Mouse (Mus musculus) kidney, embryonic 15.5 days (tissue): ENCODE data around the gene Adarb2. TPM values are rescaled to one million over a fixed set of nuclear protein-coding genes. Genes with fewer than 3 reads are reported as not detected.

Experiments used
- ATAC-seq: fragments of 200-750 bp; cut with Nextera tagmentation; replicated peaks from 2 replicates; pipeline ENCODE4 v1.8.0; 2017; ENCODE audit warnings: moderate TSS enrichment; ENCODE audit not compliant: low FRiP score
- H3K27ac ChIP-seq: fragments of 300-500 bp; sonication (generic); 2 replicates; pipeline ENCODE4 v1.5.1; 2015; ENCODE audit warnings: mild to moderate bottlenecking, inconsistent platforms
- H3K27me3 ChIP-seq: fragments of 300-500 bp; sonication (generic); 2 replicates; pipeline ENCODE4 v1.6.1; 2015; ENCODE audit warnings: inconsistent platforms
- H3K36me3 ChIP-seq: fragments of 300-500 bp; sonication (generic); 2 replicates; pipeline ENCODE4 v1.6.1; 2015; ENCODE audit warnings: inconsistent platforms
- H3K4me1 ChIP-seq: fragments of 300-500 bp; sonication (generic); 2 replicates; pipeline ENCODE4 v1.6.1; 2015; ENCODE audit warnings: inconsistent platforms
- H3K4me2 ChIP-seq: fragments of 300-500 bp; sonication (generic); 2 replicates; pipeline ENCODE4 v1.6.1; 2015; ENCODE audit warnings: moderate library complexity, mild to moderate bottlenecking, inconsistent platforms
- H3K4me3 ChIP-seq: fragments of 300-500 bp; sonication (generic); replicated peaks from 2 replicates; pipeline ENCODE4 v1.5.1; 2015; ENCODE audit warnings: mild to moderate bottlenecking, inconsistent platforms
- H3K9ac ChIP-seq: fragments of 300-500 bp; sonication (generic); 2 replicates; pipeline ENCODE4 v1.6.1; 2015; ENCODE audit warnings: mild to moderate bottlenecking, inconsistent platforms
- H3K9me3 ChIP-seq: fragments of 300-500 bp; sonication (generic); replicated peaks from 2 replicates; pipeline ENCODE4 v1.6.1; 2016; ENCODE audit warnings: inconsistent platforms
- WGBS: fragments of 180-500 bp; shearing (Covaris S2); methylation state at CpG from one replicate; pipeline ENCODE4 v1.1.7; 2015; ENCODE audit warnings: mixed read lengths; 5-methylcytosine and 5-hydroxymethylcytosine counted together
- polyA plus RNA-seq: library from polyadenylated mRNA; unstranded; fragments of >200 nt; fragmentation: Nextera tagmentation; extraction: Ambion mirVana; gene quantifications from 2 replicates; pipeline ENCODE4 v1.2.1, GENCODE M21; 2015

The Adarb2 gene
- polyA plus RNA-seq, 1 experiment from 2014 or later: 0.51 TPM

DNA sequence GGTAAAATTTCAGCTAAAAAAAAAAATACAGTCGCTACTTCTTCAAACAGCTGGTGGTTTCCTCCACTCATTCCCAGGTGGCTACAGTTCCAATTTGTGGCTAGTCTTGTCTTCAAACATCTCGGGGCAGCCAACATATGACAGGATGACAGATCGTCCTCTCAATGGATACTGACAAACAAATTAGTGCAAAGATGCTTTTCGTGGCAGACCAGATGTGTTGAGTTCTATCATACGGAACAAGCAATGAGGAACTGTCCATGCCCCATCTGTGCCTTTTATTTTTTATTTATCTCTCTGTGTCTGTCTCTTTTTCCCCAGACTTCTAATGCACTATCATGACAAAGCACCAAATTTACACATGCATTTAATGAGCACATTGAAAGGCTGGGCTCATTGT lies 316.5 kb downstream of the Adarb2 start:
- H3K4me1 ChIP-seq: no peaks in the 10 kb centered on the region
- no peak overlapping the region for H3K27ac ChIP-seq
- no peak overlapping the region for H3K9ac ChIP-seq
- H3K27me3 ChIP-seq: no peaks in the 10 kb centered on the region
- no peaks in the 10 kb centered on the region for H3K9me3 ChIP-seq
- ATAC-seq: no peak
- no peak overlapping the region for H3K4me3 ChIP-seq
- H3K36me3 ChIP-seq: no peaks in the 10 kb centered on the region
- 86% methylated on average over 5 of the region's 5 CpGs for WGBS
- H3K4me2 ChIP-seq: no peak overlapping the region

DNA sequence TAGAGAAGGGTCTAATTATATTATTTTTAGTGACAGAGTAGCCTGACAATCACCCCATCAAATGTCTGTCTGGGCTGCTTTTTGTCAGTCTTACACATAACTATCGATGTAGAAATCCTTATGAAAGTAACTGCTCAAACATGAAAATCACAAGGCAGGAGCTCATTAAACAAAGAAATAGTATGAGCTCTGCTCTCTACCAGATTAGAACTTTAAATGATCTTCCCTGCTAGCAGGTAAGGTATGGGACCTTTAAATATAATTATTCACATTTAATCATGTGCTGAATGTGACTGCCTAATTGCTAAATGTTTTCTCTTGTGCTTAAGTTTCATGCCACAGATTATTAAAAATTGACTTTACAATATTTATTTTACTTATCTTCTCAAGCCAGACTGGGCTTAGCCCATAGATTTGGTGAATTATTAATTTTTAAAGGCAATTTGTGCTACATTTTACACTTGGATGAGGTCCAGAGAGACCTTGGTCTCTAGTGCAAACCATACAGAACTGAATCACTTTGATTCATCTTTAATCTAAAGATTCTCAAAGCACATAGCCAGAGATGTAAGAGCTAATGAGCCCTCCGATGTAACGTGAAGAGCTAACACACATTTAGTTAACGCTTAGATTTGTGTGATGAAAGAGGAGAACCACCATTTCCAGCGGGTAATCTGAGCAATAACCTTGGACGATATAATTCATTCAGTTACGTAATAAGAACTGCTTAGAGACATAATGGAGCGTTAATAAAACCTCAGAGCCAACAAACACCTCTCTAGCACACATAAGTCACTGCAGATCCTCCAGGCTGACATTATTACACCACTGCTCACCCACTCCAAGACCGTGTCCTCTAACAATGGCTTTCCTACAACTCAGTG lies 323.3 kb downstream of the Adarb2 start:
- no peak overlapping the region for H3K27ac ChIP-seq
- no peak for ATAC-seq
- no peaks in the 10 kb centered on the region for H3K36me3 ChIP-seq
- H3K4me2 ChIP-seq: no peak overlapping the region
- H3K4me3 ChIP-seq: no peak overlapping the region
- H3K9ac ChIP-seq: no peak overlapping the region
- H3K4me1 ChIP-seq: no peaks in the 10 kb centered on the region
- H3K27me3 ChIP-seq: no peaks in the 10 kb centered on the region
- WGBS: 50% methylated on average over 9 of the region's 9 CpGs
- H3K9me3 ChIP-seq: no peaks in the 10 kb centered on the region

DNA sequence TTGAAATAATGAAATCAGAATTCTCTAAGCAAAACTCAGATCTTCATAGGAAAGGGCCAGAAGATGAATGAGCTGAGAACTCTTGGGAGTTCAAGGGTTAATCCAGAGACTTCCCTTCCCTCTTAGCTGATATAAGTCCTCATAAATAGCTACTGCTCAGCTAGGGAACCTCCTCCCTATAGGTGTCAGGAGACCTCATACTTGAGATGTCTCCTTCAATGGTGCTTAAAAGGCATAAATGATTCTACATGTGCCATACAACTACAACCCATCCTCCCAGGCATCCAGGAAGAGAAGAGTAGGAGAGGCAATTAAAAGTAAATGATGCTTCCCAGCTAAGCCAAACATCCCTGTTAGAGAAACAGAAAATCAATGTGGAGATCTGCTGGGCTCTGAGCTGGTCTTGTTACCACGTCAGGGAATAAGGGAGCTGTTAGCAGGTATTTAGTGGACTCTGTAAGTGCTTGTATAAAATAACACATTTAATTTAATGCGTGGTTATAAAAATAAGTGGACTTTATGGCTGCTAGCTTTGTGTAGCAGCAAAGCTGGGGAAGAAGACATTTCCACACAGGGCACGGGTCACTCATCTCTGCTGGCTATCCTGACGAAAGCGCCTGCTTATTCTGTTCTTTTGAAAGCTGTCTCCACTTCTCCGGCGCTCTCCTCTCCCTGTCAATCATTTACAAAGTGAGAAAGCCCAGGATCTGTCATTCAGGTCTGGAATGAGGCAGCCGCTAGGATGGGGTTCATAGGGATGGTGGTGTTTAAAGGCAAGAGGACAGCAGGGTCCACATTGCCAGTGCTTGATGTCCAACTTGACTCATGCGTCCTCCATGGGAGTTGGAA lies 331.8 kb downstream of the Adarb2 start:
- ATAC-seq: no peak; the same call in 1 of the 2 replicates
- Histone ChIP-seq H3K4me1 (no peaks in the 10 kb centered on the region), H3K9me3 (no peaks in the 10 kb centered on the region), H3K4me2 (no peak overlapping the region), H3K27ac (no peak overlapping the region), H3K27me3 (no peaks in the 10 kb centered on the region), H3K36me3 (no peaks in the 10 kb centered on the region), H3K9ac (no peak overlapping the region), H3K4me3 (no peak overlapping the region)
- WGBS: 75% methylated on average over 9 of the region's 9 CpGs

DNA sequence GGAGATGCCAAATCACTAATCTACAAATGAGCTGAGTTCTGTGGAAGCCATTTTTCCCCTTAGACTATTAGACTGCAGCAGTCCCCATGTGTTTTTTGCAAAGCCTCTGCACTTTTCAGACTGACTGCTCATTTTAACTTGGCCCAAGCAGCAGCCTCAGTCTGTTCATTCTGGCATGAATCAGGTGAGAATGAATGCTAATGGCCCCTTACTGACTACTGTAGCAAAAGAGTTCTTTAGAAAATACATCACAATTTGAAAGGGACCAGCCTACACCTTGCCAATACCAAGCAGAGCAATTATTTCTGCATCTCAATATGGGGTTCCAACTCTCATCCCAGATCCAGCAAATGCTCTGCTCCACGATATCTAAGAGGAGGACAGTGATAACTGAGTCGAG lies 335.8 kb downstream of the Adarb2 start:
- Histone ChIP-seq H3K4me3 (no peak overlapping the region), H3K4me1 (no peaks in the 10 kb centered on the region), H3K9ac (no peak overlapping the region), H3K27ac (no peak overlapping the region), H3K36me3 (no peaks in the 10 kb centered on the region), H3K9me3 (no peaks in the 10 kb centered on the region), H3K4me2 (no peak overlapping the region), H3K27me3 (no peaks in the 10 kb centered on the region)
- no peak for ATAC-seq
- WGBS: 83% methylated on average over 2 of the region's 2 CpGs

DNA sequence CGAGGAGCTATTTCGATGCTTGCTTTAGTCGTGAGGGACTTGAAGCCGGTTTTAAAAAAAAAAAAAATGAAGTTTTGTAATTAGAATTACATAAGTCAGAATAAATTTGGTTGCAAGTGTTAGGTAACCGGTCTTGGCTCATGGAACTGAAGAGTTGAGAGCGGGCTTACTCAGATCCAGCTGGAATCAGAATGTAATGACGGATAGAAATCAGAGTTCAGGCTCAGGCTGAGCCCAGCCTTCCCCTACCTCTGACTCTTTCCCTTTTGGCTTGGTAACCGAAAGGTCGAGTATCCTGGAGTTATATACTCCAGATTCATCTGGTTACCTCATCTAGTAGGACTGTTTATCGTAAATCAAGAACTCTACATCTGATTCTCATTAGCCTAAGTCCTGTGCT lies 336.2 kb downstream of the Adarb2 start:
- no peak overlapping the region for H3K4me2 ChIP-seq
- H3K9me3 ChIP-seq: no peaks in the 10 kb centered on the region
- no peak overlapping the region for H3K27ac ChIP-seq
- ATAC-seq: no peak
- H3K4me1 ChIP-seq: no peaks in the 10 kb centered on the region
- H3K36me3 ChIP-seq: no peaks in the 10 kb centered on the region
- H3K27me3 ChIP-seq: no peaks in the 10 kb centered on the region
- H3K9ac ChIP-seq: no peak overlapping the region
- 90% methylated on average over 10 of the region's 10 CpGs for WGBS
- H3K4me3 ChIP-seq: no peak overlapping the region

DNA sequence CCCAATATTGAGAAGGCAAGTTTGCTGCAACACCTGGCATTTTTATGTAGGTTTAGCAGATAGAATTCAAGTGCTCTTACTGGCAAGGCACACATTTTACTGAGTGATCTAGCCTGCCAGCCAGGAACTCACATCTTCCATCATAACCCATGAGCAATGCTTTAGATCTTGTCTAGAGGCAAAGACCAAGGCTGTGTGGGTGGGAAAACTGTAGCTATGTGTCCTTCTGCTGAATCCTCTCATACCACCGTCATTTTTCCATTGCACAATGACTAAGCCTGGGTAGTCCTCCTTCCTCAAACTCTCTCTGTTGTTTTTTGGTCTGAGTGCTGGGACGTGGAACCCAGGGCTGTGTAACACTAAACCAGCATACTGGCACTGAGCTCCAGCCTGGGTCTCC lies 340.0 kb downstream of the Adarb2 start:
- Histone ChIP-seq H3K4me2 (no peak overlapping the region), H3K9ac (no peak overlapping the region), H3K27me3 (no peaks in the 10 kb centered on the region), H3K36me3 (no peaks in the 10 kb centered on the region), H3K9me3 (no peaks in the 10 kb centered on the region), H3K4me3 (no peak overlapping the region), H3K4me1 (no peaks in the 10 kb centered on the region), H3K27ac (no peak overlapping the region)
- 72% methylated on average over 2 of the region's 2 CpGs for WGBS
- ATAC-seq: no peak

DNA sequence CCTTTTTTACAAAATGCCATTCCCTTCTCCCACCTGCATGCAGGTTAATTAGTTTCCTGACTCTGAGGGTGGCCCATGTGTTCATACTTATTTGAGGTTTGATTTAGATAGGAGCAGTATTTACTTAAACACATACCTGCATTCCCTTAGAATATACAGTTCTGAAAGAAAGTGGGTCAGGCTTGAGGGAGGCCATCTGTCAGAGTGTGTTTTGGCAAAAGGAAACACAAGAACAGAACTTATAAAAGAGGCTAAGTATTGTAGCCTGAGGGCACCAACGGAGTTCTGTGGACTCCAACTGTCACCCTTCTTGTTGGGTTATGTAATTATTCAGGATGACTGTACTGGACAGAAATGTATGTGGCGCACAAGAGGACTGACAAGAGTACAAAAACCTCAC lies 349.6 kb downstream of the Adarb2 start:
- Histone ChIP-seq H3K4me3 (no peak overlapping the region), H3K36me3 (no peaks in the 10 kb centered on the region), H3K27me3 (no peaks in the 10 kb centered on the region), H3K4me1 (no peaks in the 10 kb centered on the region), H3K9ac (no peak overlapping the region), H3K9me3 (no peaks in the 10 kb centered on the region), H3K4me2 (no peak overlapping the region), H3K27ac (no peak overlapping the region)
- whole genome bisulfite sequencing: 72% methylated on average over 2 of the region's 2 CpGs
- no peak for ATAC-seq

DNA sequence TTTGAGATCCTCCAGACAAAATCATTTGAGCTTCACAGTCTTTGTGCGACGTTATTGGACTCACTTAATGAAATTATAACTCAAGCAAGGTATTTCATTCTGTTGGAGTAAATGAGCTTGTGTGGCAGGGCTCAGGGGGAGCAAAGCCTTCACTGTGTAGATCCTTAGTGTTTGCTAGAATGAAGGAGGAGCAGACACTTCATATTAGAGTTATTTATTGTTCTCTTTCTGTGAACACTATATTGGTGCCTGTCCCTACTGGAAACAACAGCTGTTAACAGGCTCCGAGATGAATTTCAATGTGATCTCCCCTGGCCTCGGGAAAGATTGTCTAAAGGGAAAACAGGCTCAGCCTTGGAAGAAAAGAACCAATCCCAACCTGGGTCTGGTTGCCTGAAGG lies 355.1 kb downstream of the Adarb2 start:
- Histone ChIP-seq H3K27ac (no peak overlapping the region), H3K9me3 (no peaks in the 10 kb centered on the region), H3K4me2 (no peak overlapping the region), H3K4me1 (no peaks in the 10 kb centered on the region), H3K36me3 (no peaks in the 10 kb centered on the region), H3K4me3 (no peak overlapping the region), H3K27me3 (no peaks in the 10 kb centered on the region), H3K9ac (no peak overlapping the region)
- WGBS: 61% methylated on average over 4 of the region's 4 CpGs
- ATAC-seq: no peak

DNA sequence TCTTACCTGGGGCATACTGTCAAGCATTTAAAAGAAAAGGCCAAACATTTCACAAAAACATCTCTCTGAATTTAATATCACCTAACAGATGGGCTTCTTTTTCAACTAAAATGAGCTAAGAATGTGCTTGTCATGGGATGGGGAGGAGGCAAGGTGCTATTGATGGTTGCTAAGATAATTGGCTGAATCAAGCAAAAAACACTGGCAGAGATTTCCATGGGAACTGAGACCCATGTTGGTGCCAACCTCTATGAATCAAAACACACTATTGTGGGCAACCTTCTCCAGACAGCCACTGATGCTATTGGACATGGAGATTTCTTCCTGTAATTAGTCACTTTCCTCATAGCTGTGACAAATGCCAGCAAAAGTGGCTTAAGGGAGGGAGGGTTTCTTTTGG lies 357.8 kb downstream of the Adarb2 start:
- H3K4me1 ChIP-seq: no peaks in the 10 kb centered on the region
- H3K4me3 ChIP-seq: no peak overlapping the region
- no peak for ATAC-seq
- no peak overlapping the region for H3K9ac ChIP-seq
- no peaks in the 10 kb centered on the region for H3K27me3 ChIP-seq
- H3K27ac ChIP-seq: no peak overlapping the region
- no peaks in the 10 kb centered on the region for H3K9me3 ChIP-seq
- H3K4me2 ChIP-seq: no peak overlapping the region
- H3K36me3 ChIP-seq: no peaks in the 10 kb centered on the region

DNA sequence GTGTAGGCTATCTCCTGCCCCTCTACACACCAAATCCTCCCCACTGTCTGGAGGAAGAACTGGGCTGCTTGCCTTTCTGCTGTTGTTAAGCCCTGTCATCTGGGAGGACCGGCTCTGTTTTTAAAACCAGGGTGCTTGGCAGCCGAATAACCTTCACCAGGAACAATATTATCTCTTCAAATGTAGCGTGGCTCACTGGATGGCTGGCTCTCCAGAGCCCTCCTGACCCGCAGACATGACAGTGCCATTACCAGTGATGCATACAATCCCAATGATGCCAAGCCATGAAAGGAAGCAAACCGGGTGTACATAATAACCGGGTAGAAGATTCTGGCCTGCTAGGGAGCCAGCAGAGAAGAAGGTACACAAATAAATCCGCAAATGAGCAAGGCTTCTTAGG lies 360.5 kb downstream of the Adarb2 start:
- Histone ChIP-seq H3K9ac (no peak overlapping the region), H3K27ac (no peak overlapping the region), H3K4me1 (no peaks in the 10 kb centered on the region), H3K27me3 (no peaks in the 10 kb centered on the region), H3K4me3 (no peak overlapping the region), H3K9me3 (no peaks in the 10 kb centered on the region), H3K36me3 (no peaks in the 10 kb centered on the region), H3K4me2 (no peak overlapping the region)
- 65% methylated on average over 7 of the region's 7 CpGs for WGBS
- no peak for ATAC-seq

DNA sequence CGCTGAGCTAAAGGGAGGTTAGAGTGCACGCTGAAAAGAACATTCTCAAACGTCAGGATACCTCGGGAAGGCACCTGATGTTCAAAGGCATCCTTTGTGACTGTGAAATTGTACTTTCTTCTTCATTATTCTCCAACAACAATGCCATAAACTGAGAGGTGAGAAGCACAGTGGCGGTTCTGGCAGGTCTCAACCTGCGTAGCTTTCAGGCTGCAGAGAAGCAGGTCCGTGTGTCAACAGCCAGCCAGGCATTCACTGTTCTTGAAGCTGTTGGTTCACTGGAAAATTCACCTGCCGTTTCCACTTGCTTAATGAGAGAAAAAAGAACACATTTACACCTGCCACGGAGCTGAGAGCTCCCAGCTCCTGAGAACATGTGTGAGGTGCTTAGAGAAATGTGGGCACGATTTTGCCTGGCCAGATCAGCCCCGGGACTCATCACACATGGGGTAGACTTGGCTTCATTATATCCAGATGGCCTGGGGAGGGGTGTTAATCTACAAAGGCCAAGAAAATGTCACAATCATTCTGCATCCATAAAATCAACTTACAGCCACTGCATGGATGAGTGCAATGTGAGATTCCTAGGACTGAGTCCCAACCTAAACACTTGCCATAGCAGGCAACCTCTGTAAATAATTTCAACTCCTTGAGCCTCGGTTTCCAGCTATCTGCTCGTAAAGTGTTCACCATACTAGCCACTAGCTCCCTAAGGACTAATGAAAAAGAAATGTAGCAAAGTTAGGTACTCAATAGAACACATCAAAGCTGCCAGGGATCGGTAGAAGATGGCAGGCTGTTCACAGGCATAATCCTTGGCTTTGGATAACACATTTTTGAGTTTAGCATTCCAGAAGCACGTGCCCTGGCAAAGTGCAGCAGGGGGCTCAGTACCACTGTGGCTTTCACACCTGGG lies 364.7 kb downstream of the Adarb2 start:
- Histone ChIP-seq H3K4me3 (no peak overlapping the region), H3K4me2 (no peak overlapping the region), H3K9ac (no peak overlapping the region), H3K36me3 (no peaks in the 10 kb centered on the region), H3K9me3 (no peaks in the 10 kb centered on the region), H3K27me3 (no peaks in the 10 kb centered on the region), H3K4me1 (no peaks in the 10 kb centered on the region), H3K27ac (no peak overlapping the region)
- WGBS: 78% methylated on average over 15 of the region's 15 CpGs
- ATAC-seq: no peak

DNA sequence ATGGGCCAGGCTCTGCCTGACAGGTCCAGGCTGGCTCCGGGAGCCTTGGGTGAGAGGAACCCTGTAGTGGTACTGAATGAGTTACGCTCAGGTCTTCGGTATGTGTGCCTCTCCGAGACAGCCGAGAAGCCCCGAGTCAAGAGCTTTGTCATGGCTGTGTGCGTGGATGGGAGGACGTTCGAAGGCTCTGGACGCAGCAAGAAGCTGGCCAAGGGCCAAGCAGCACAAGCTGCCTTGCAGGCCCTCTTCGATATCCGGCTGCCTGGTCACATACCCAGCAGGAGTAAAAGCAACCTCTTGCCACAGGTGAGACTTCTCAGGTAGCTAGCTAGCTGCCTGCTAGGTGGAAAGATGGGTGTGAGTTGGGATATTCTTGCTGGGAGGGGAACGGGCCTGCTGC lies 367.6 kb downstream of the Adarb2 start:
- Histone ChIP-seq H3K27me3 (no peaks in the 10 kb centered on the region), H3K27ac (no peak overlapping the region), H3K9ac (no peak overlapping the region), H3K4me3 (no peak overlapping the region), H3K4me2 (no peak overlapping the region), H3K9me3 (no peaks in the 10 kb centered on the region), H3K4me1 (no peaks in the 10 kb centered on the region), H3K36me3 (no peaks in the 10 kb centered on the region)
- ATAC-seq: no peak
- WGBS: 84% methylated on average over 13 of the region's 13 CpGs
